Mouse (Mus musculus) CH12.LX (cell line): ENCODE measurements at regions not wholly inside any gene's neighbourhood (a gene's known extent, or its start where the extent isn't known, plus 50 kb on each side); places are given as distances from the start of the nearest gene placed in this dataset.

ENCODE experiments used
- DNase-seq: peaks from one replicate; pipeline ENCODE4 v3.0.0-alpha.2; 2013; ENCODE audit errors: extremely low read depth
- H3K27ac ChIP-seq: 2 replicates; pipeline ENCODE4 v1.5.1; 2012; ENCODE audit warnings: low read depth, mild to moderate bottlenecking, control low read depth, moderate library complexity; ENCODE audit not compliant: insufficient read depth
- H3K27me3 ChIP-seq: replicated peaks from 2 replicates; pipeline ENCODE3; 2012; ENCODE audit warnings: inconsistent platforms
- H3K36me3 ChIP-seq, 2 experiments: replicated peaks in 1 of 2; 2 replicates each; pipeline versions ENCODE3 to v1.6.1; 2012; ENCODE audit warnings: inconsistent platforms in 1 of 2, low read length in 1 of 2, mild to moderate bottlenecking in 1 of 2, mixed read lengths in 1 of 2, moderate library complexity in 1 of 2; ENCODE audit not compliant: control insufficient read depth in 1 of 2, insufficient read depth in 1 of 2
- H3K4me1 ChIP-seq, 2 experiments: 2 replicates each; pipeline ENCODE4 v1.6.1; 2012; ENCODE audit warnings: inconsistent platforms in 1 of 2, moderate library complexity in 1 of 2; ENCODE audit not compliant: insufficient read depth in 2 of 2, control insufficient read depth in 1 of 2
- H3K4me2 ChIP-seq: 2 replicates; pipeline ENCODE4 v1.6.1; 2012; ENCODE audit warnings: low read depth, mild to moderate bottlenecking, control low read depth; ENCODE audit not compliant: poor library complexity, insufficient read depth, severe bottlenecking
- H3K4me3 ChIP-seq, 3 experiments: fragments of 150-350 bp in 1 of 3; sonication (generic) in 1 of 3; replicated peaks in 1 of 3; 2 replicates each; pipeline versions ENCODE3 to v1.5.1; 2011 to 2012; ENCODE audit warnings: low read depth in 2 of 3, low read length in 2 of 3, mild to moderate bottlenecking in 2 of 3, moderate library complexity in 2 of 3, control low read depth in 1 of 3, improper control_type of control experiment in 1 of 3, inconsistent platforms in 1 of 3, mixed read lengths in 1 of 3; ENCODE audit not compliant: poor library complexity in 1 of 3
- H3K79me2 ChIP-seq: replicated peaks from 2 replicates; pipeline ENCODE4 v1.6.1; 2012; ENCODE audit warnings: mild to moderate bottlenecking, moderate library complexity; ENCODE audit not compliant: control insufficient read depth, poor library complexity, insufficient read depth, severe bottlenecking; ENCODE audit errors: extremely low read depth
- H3K9ac ChIP-seq: 2 replicates; pipeline ENCODE4 v1.6.1; 2012; ENCODE audit warnings: low read depth, mild to moderate bottlenecking, control low read depth, moderate library complexity; ENCODE audit not compliant: insufficient read depth
- H3K9me3 ChIP-seq: replicated peaks from 2 replicates; pipeline ENCODE3; 2012; ENCODE audit warnings: low read length, inconsistent platforms, mixed read lengths
- CHD2 ChIP-seq: IDR thresholded peaks from 2 replicates; pipeline ENCODE4 v1.6.1; 2011; ENCODE audit warnings: low read length, improper control_type of control experiment
- CTCF ChIP-seq, 2 experiments: IDR thresholded peaks in 1 of 2; conservative IDR thresholded peaks in 1 of 2; 2 replicates each; pipeline ENCODE4 v1.5.1; 2011 to 2012; ENCODE audit warnings: low read depth in 2 of 2, low read length in 2 of 2, improper control_type of control experiment in 1 of 2, inconsistent platforms in 1 of 2, mild to moderate bottlenecking in 1 of 2, moderate library complexity in 1 of 2
- IRF4 ChIP-seq: IDR thresholded peaks from 2 replicates; pipeline ENCODE4 v1.6.1; 2014; ENCODE audit warnings: low read depth, mild to moderate bottlenecking, inconsistent platforms, low read length, improper control_type of control experiment
- JUN ChIP-seq: IDR thresholded peaks from 2 replicates; pipeline ENCODE4 v1.6.1; 2011; ENCODE audit warnings: low read depth, mild to moderate bottlenecking, low read length, improper control_type of control experiment, moderate library complexity; ENCODE audit not compliant: insufficient read depth
- MAFK ChIP-seq: IDR thresholded peaks from 2 replicates; pipeline ENCODE4 v1.6.1; 2011; ENCODE audit warnings: low read length, improper control_type of control experiment; ENCODE audit not compliant: insufficient replicate concordance
- MYC ChIP-seq: IDR thresholded peaks from 2 replicates; pipeline ENCODE4 v1.6.1; 2011; ENCODE audit warnings: low read depth, mild to moderate bottlenecking, improper control_type of control experiment, low read length
- NELFE ChIP-seq: IDR thresholded peaks from 2 replicates; pipeline ENCODE4 v1.6.1; 2011; ENCODE audit warnings: low read depth, low read length, improper control_type of control experiment
- RAD21 ChIP-seq: IDR thresholded peaks from 2 replicates; pipeline ENCODE4 v1.6.1; 2011; ENCODE audit warnings: low read depth, mild to moderate bottlenecking, low read length, improper control_type of control experiment, moderate library complexity
- SMC3 ChIP-seq: IDR thresholded peaks from 2 replicates; pipeline ENCODE4 v1.6.1; 2011; ENCODE audit warnings: low read depth, low read length, improper control_type of control experiment
- dilution Hi-C: fragments of 300-500 bp; cut with MboI; formaldehyde crosslinking; loops from 2 replicates; pipeline ENCODE4 v1.14.3; 2020; ENCODE audit warnings: low sequenced_read_pairs; ENCODE audit not compliant: extremely low pct_unique_long_range_greater_than_20kb, extremely low pct_ligation_motif_present
- in situ Hi-C: fragments of 300-500 bp; cut with MboI; formaldehyde crosslinking; loops from 3 replicates; pipeline ENCODE4 v1.14.3; 2019; ENCODE audit warnings: low sequenced_read_pairs, low pct_ligation_motif_present, low pct_unique_long_range_greater_than_20kb, mixed read lengths

GRCm38 (mm10) chr7:55710872-55711558, 57.0 kb upstream of the Siglech start:
- Histone ChIP-seq H3K79me2 (no peaks in the 10 kb centered on the region), H3K4me2 (no peak overlapping the region), H3K9ac (no peak overlapping the region)
- peak; percentile 81 for TF ChIP-seq CTCF (conservative IDR thresholded peaks at IDR 0.05 in 1 of 2, IDR thresholded peaks at IDR 0.05 in 1 of 2; ENCODE audit: low read depth in 2 of 2, low read length in 2 of 2)
- TF ChIP-seq MAFK = no peak
- no peak for TF ChIP-seq IRF4
- TF ChIP-seq CHD2 = no peak
- 0 out of 2 replicates have a peak, but pooled peaks have one; percentile 36 for TF ChIP-seq MYC
- no peak for TF ChIP-seq JUN
- 0 out of 2 replicates have a peak, but pooled peaks have one; percentile 33 for TF ChIP-seq NELFE
- peak; percentile 66 for TF ChIP-seq SMC3
- peak; percentile 89 for TF ChIP-seq RAD21
- TF ChIP-seq, all 38 proteins: peak for 5
- Histone ChIP-seq H3K27me3 (peaks cover 15% of the 10 kb centered on the region), H3K27ac (no peak overlapping the region), H3K9me3 (no peaks in the 10 kb centered on the region), H3K4me1 (no peaks in the 10 kb centered on the region), H3K4me3 (no peak overlapping the region), H3K36me3 (no peaks in the 10 kb centered on the region)
- in situ Hi-C loops = loop anchor here (25.0 kb wide), 1 partner anchor 874 kb away; the partner anchor contains the start of gene Luzp2
- dilution Hi-C loops = no loop called here
- peak; percentile 73 for DNase-seq
